ENCODE assay signal across 15 mouse cellular contexts in genomic region chr2:158186206-158186871, GRCm38 (mm10). TPM values are rescaled to one million over a fixed set of nuclear protein-coding genes. Genes with fewer than 3 reads are reported as not detected.
DNase-seq lines count a peak whose midpoint lies in the region; ATAC-seq and TF ChIP-seq lines count a peak whose summit lies in the region.
"Had no signal": no experiment of that assay in that cellular context is flagged by ENCODE, and none has a peak within 500 bp of the region (broad histone marks: within the 10 kb centered on the region; RNA-seq: fewer than 3 reads in every experiment).

No protein-coding gene starts in this region.

- H3K4me3 ChIP-seq in forebrain, embryonic 14.5 days (ENCODE audit: low read depth, low read length), result no peak overlapping the region
- H3K4me3 ChIP-seq in forebrain, embryonic 12.5 days (replicated peaks), result no peak overlapping the region
- H3K4me3 ChIP-seq in kidney, postnatal 0 days (replicated peaks; ENCODE audit: low read depth, low read length), result no peak overlapping the region
- H3K4me3 ChIP-seq in midbrain, postnatal 0 days (ENCODE audit: low read depth, low read length), result no peak overlapping the region
- H3K4me3 ChIP-seq in midbrain, embryonic 10.5 days, result no peak overlapping the region
- H3K4me3 ChIP-seq in stomach, embryonic 16.5 days (replicated peaks; ENCODE audit: low read length), result no peak overlapping the region
- H3K4me3 ChIP-seq: heart, embryonic 12.5 days; liver, embryonic 12.5 days had no signal

- TF ChIP-seq CTCF in kidney, postnatal 0 days (IDR thresholded peaks at IDR 0.05; ENCODE audit: low read depth), result no peak
- no peak for TF ChIP-seq CTCF in midbrain, postnatal 0 days (IDR thresholded peaks at IDR 0.05)

- no peak for ATAC-seq in forebrain, embryonic 14.5 days
- no peak for ATAC-seq in forebrain, embryonic 12.5 days (ENCODE audit: low FRiP score)
- ATAC-seq in kidney, postnatal 0 days (replicated peaks; ENCODE audit: low FRiP score, low read depth), result no peak
- no peak for ATAC-seq in midbrain, postnatal 0 days (ENCODE audit: low FRiP score)
- no peak for ATAC-seq in stomach, embryonic 16.5 days (ENCODE audit: insufficient read depth, low FRiP score)
- ATAC-seq: liver, embryonic 12.5 days had no signal

- H3K36me3 ChIP-seq in forebrain, embryonic 14.5 days (ENCODE audit: control insufficient read depth, insufficient read depth, low read length), result no peaks in the 10 kb centered on the region
- H3K36me3 ChIP-seq in forebrain, embryonic 12.5 days (replicated peaks), result no peaks in the 10 kb centered on the region
- no peaks in the 10 kb centered on the region for H3K36me3 ChIP-seq in kidney, postnatal 0 days (ENCODE audit: insufficient read depth, low read length)
- no peaks in the 10 kb centered on the region for H3K36me3 ChIP-seq in midbrain, postnatal 0 days (ENCODE audit: insufficient read depth, low read length)
- H3K36me3 ChIP-seq in midbrain, embryonic 10.5 days, result no peaks in the 10 kb centered on the region
- H3K36me3 ChIP-seq in stomach, embryonic 16.5 days (ENCODE audit: control insufficient read depth, insufficient read depth, low read length), result no peaks in the 10 kb centered on the region
- H3K36me3 ChIP-seq: heart, embryonic 12.5 days; liver, embryonic 12.5 days had no signal

- H3K27me3 ChIP-seq in forebrain, embryonic 14.5 days (replicated peaks; ENCODE audit: control insufficient read depth, insufficient read depth, low read length), result no peaks in the 10 kb centered on the region
- no peaks in the 10 kb centered on the region for H3K27me3 ChIP-seq in forebrain, embryonic 12.5 days
- H3K27me3 ChIP-seq in kidney, postnatal 0 days (ENCODE audit: insufficient read depth, low read length), result no peaks in the 10 kb centered on the region
- H3K27me3 ChIP-seq in midbrain, postnatal 0 days (ENCODE audit: insufficient read depth, low read length), result no peaks in the 10 kb centered on the region
- no peaks in the 10 kb centered on the region for H3K27me3 ChIP-seq in midbrain, embryonic 10.5 days (ENCODE audit: low read depth, poor library complexity, severe bottlenecking)
- no peaks in the 10 kb centered on the region for H3K27me3 ChIP-seq in stomach, embryonic 16.5 days (ENCODE audit: control insufficient read depth, insufficient read depth, low read length)
- H3K27me3 ChIP-seq: heart, embryonic 12.5 days had no signal

- H3K27ac ChIP-seq in forebrain, embryonic 14.5 days (ENCODE audit: low read depth, low read length), result 0 out of 2 replicates have a peak overlapping the region, but pooled peaks have one; percentile 11
- no peak overlapping the region for H3K27ac ChIP-seq in forebrain, embryonic 12.5 days
- peak overlapping the region; percentile 73 for H3K27ac ChIP-seq in kidney, postnatal 0 days
- peak overlapping the region; percentile 27 for H3K27ac ChIP-seq in midbrain, postnatal 0 days (ENCODE audit: low read depth, low read length)
- no peak overlapping the region for H3K27ac ChIP-seq in midbrain, embryonic 10.5 days (replicated peaks)
- H3K27ac ChIP-seq in stomach, embryonic 16.5 days (ENCODE audit: low read length), result peak overlapping the region; percentile 4; the same call in 1 of the 2 replicates
- H3K27ac ChIP-seq: liver, embryonic 12.5 days had no signal

- peaks cover 13% of the 10 kb centered on the region for H3K4me1 ChIP-seq in forebrain, embryonic 14.5 days (ENCODE audit: control insufficient read depth, insufficient read depth, low read length)
- H3K4me1 ChIP-seq in forebrain, embryonic 12.5 days, result peaks cover 6% of the 10 kb centered on the region; the same call in 1 of the 2 replicates
- H3K4me1 ChIP-seq in kidney, postnatal 0 days (replicated peaks; ENCODE audit: insufficient read depth, low read length), result 0 out of 2 replicates have a peak, but pooled peaks cover 3% of the 10 kb centered on the region
- no peaks in the 10 kb centered on the region for H3K4me1 ChIP-seq in midbrain, postnatal 0 days (ENCODE audit: insufficient read depth, low read length)
- H3K4me1 ChIP-seq in midbrain, embryonic 10.5 days, result no peaks in the 10 kb centered on the region
- H3K4me1 ChIP-seq in stomach, embryonic 16.5 days (ENCODE audit: control insufficient read depth, insufficient read depth, low read length), result peaks cover 14% of the 10 kb centered on the region
- H3K4me1 ChIP-seq: liver, embryonic 12.5 days had no signal

- no peaks in the 10 kb centered on the region for H3K9me3 ChIP-seq in forebrain, embryonic 14.5 days (replicated peaks; ENCODE audit: control insufficient read depth, low read length)
- H3K9me3 ChIP-seq in forebrain, embryonic 12.5 days, result no peaks in the 10 kb centered on the region
- no peaks in the 10 kb centered on the region for H3K9me3 ChIP-seq in kidney, postnatal 0 days (replicated peaks; ENCODE audit: low read length)
- H3K9me3 ChIP-seq in midbrain, postnatal 0 days (ENCODE audit: low read length), result no peaks in the 10 kb centered on the region
- H3K9me3 ChIP-seq in midbrain, embryonic 10.5 days (replicated peaks), result no peaks in the 10 kb centered on the region
- no peaks in the 10 kb centered on the region for H3K9me3 ChIP-seq in stomach, embryonic 16.5 days (replicated peaks; ENCODE audit: control insufficient read depth, low read length)
- H3K9me3 ChIP-seq: heart, embryonic 12.5 days; liver, embryonic 12.5 days had no signal

- no peak overlapping the region for H3K9ac ChIP-seq in forebrain, embryonic 14.5 days (ENCODE audit: low read length)
- H3K9ac ChIP-seq in forebrain, embryonic 12.5 days, result no peak overlapping the region
- no peak overlapping the region for H3K9ac ChIP-seq in kidney, postnatal 0 days (ENCODE audit: low read depth, low read length)
- H3K9ac ChIP-seq in midbrain, postnatal 0 days (replicated peaks; ENCODE audit: low read length, poor library complexity, severe bottlenecking), result no peak overlapping the region
- 0 out of 2 replicates have a peak overlapping the region, but pooled peaks have one; percentile 18 for H3K9ac ChIP-seq in stomach, embryonic 16.5 days (ENCODE audit: low read length)
- H3K9ac ChIP-seq: heart, embryonic 12.5 days; liver, embryonic 12.5 days had no signal

- no peak overlapping the region for H3K4me2 ChIP-seq in forebrain, embryonic 14.5 days (ENCODE audit: low read length)
- H3K4me2 ChIP-seq in forebrain, embryonic 12.5 days, result no peak overlapping the region
- no peak overlapping the region for H3K4me2 ChIP-seq in kidney, postnatal 0 days (ENCODE audit: low read length)
- H3K4me2 ChIP-seq in midbrain, postnatal 0 days (ENCODE audit: low read depth, low read length, poor library complexity, severe bottlenecking), result no peak overlapping the region
- no peak overlapping the region for H3K4me2 ChIP-seq in stomach, embryonic 16.5 days (ENCODE audit: low read depth, low read length)
- H3K4me2 ChIP-seq: heart, embryonic 12.5 days; liver, embryonic 12.5 days had no signal

- 36% methylated on average over 11 of the region's 11 CpGs for WGBS in forebrain, embryonic 14.5 days
- 61% methylated on average over 11 of the region's 11 CpGs for WGBS in forebrain, embryonic 12.5 days
- 35% methylated on average over 11 of the region's 11 CpGs for WGBS in kidney, postnatal 0 days
- WGBS in midbrain, postnatal 0 days, result 67% methylated on average over 11 of the region's 11 CpGs
- WGBS in midbrain, embryonic 10.5 days, result 88% methylated on average over 11 of the region's 11 CpGs
- 49% methylated on average over 11 of the region's 11 CpGs for WGBS in stomach, embryonic 16.5 days

- DNase-seq in forebrain, embryonic 14.5 days (ENCODE audit: low spot score), result peak; percentile 73
- peak; percentile 78 for DNase-seq in kidney, postnatal 0 days (ENCODE audit: low spot score)
- no peak for DNase-seq in kidney, adult 18-20 months
- no peak for DNase-seq in midbrain, postnatal 0 days (ENCODE audit: low spot score)
- no peak for DNase-seq in midbrain, embryonic 10.5 days (ENCODE audit: low spot score)
- DNase-seq in heart, postnatal 4 days, result no peak
- DNase-seq: cerebellum, adult 11-12 months; gastrocnemius, postnatal 36 days; thymus, postnatal 4 days had no signal

RNA-seq across cellular contexts. Expression of gene Tgm2, which starts 40.1 kb away (rescaled TPM):
- 5.0 and 7.0 TPM in 2 replicates for polyA plus RNA-seq in forebrain, embryonic 14.5 days (2014; fragmentation: Nextera tagmentation; extraction: Ambion mirVana)
- 4.3 and 4.6 TPM in 2 replicates for polyA plus RNA-seq in forebrain, embryonic 12.5 days (2016; fragmentation: Nextera tagmentation; extraction: Ambion mirVana)
- polyA plus RNA-seq in kidney, postnatal 0 days (2015; fragmentation: Nextera tagmentation; extraction: Ambion mirVana), result 26.9 and 31.7 TPM in 2 replicates
- total RNA-seq in midbrain, postnatal 0 days (2014; rRNA removed), result 13.3 and 16.0 TPM in 2 replicates
- 6.8 and 8.6 TPM in 2 replicates for polyA plus RNA-seq in midbrain, postnatal 0 days (2015; fragmentation: Nextera tagmentation; extraction: Ambion mirVana)
- 9.0 and 10.0 TPM in 2 replicates for polyA plus RNA-seq in midbrain, embryonic 10.5 days (2016; fragmentation: Nextera tagmentation; extraction: Ambion mirVana)
- polyA plus RNA-seq in stomach, embryonic 16.5 days (2015; fragmentation: Nextera tagmentation; extraction: Ambion mirVana), result 123 and 133 TPM in 2 replicates
- 100 to 1,000 TPM; 254 to 273 TPM for total RNA-seq in heart, postnatal 4 days (2021)

RNA-seq across cellular contexts. Expression of gene D630003M21Rik, which starts 42.7 kb away (rescaled TPM):
- polyA plus RNA-seq in forebrain, embryonic 14.5 days (2014; fragmentation: Nextera tagmentation; extraction: Ambion mirVana), result 1.5 and 2.2 TPM in 2 replicates
- polyA plus RNA-seq in forebrain, embryonic 12.5 days (2016; fragmentation: Nextera tagmentation; extraction: Ambion mirVana), result 3.3 and 3.4 TPM in 2 replicates
- 4.0 and 4.7 TPM in 2 replicates for polyA plus RNA-seq in kidney, postnatal 0 days (2015; fragmentation: Nextera tagmentation; extraction: Ambion mirVana)
- total RNA-seq in midbrain, postnatal 0 days (2014; rRNA removed), result 4.6 and 5.5 TPM in 2 replicates
- polyA plus RNA-seq in midbrain, postnatal 0 days (2015; fragmentation: Nextera tagmentation; extraction: Ambion mirVana), result 1.1 and 1.5 TPM in 2 replicates
- 2.3 and 3.1 TPM in 2 replicates for polyA plus RNA-seq in midbrain, embryonic 10.5 days (2016; fragmentation: Nextera tagmentation; extraction: Ambion mirVana)
- polyA plus RNA-seq in stomach, embryonic 16.5 days (2015; fragmentation: Nextera tagmentation; extraction: Ambion mirVana), result 4.7 and 5.4 TPM in 2 replicates
- 1 to 10 TPM; 6.4 to 6.6 TPM for total RNA-seq in heart, postnatal 4 days (2021)
- total RNA-seq: common myeloid progenitor, adult 5-6 weeks; hematopoietic stem cell, adult 5-6 weeks had no signal

Comparison
In these comparisons a context has a peak if more than half of its experiments do, and no peak if none do; other contexts are left out.
1. DNase-seq: peak in forebrain, embryonic 14.5 days (single experiment) and kidney, postnatal 0 days (single experiment); none in kidney, adult 18-20 months (single experiment), midbrain, postnatal 0 days (single experiment), midbrain, embryonic 10.5 days (single experiment) and heart, postnatal 4 days (single experiment).
2. H3K27ac ChIP-seq: peak in forebrain, embryonic 14.5 days (single experiment), kidney, postnatal 0 days (single experiment), midbrain, postnatal 0 days (single experiment) and stomach, embryonic 16.5 days (single experiment); none in forebrain, embryonic 12.5 days (single experiment) and midbrain, embryonic 10.5 days (single experiment).